Mouse (Mus musculus): Measurements from ENCODE around the gene Gm10490. TPM values are rescaled to one million over a fixed set of nuclear protein-coding genes. Genes with fewer than 3 reads are reported as not detected.
"Not testable (repeated sequence)": the region's sequence is repeated elsewhere in the genome, so short reads cannot be mapped to it uniquely, and the experiment has no call there.

Gm10490 gene
- polyA plus RNA-seq (2012; rRNA removed), result not detected in 2 replicates

DNA sequence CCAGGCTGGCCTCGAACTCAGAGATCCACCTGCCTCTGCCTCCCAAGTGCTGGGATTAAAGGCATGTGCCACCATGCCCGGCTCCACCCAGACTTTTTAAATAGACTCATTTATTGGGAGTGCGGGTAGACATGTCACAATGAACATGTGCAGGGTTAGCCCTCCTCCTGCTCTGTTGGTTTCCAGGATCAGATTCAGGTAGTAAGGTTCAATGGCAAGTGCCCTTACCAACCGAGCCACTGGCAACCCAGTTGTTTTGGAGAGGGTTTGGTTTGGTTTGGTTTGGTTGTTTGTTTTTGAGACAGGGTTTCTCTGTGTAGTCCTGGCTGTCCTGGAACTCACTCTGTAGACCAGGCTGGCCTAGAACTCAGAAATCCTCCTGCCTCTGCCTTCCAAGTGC, at the start of gene Gm10490:
TSS of gene Gm10490 (plus strand) at position 301 of the 400 bp plus-strand sequence.
- not testable (repeated sequence) for DNase-seq; H3K27me3 ChIP-seq (ENCODE audit: control insufficient read depth, insufficient read depth, low read length); H3K4me3 ChIP-seq (ENCODE audit: control insufficient read depth, insufficient read depth, low read length); H3K27ac ChIP-seq (ENCODE audit: control insufficient read depth, insufficient read depth, low read length); H3K4me1 ChIP-seq (replicated peaks; ENCODE audit: control insufficient read depth, insufficient read depth, low read length); H3K36me3 ChIP-seq (ENCODE audit: control insufficient read depth, insufficient read depth, low read length)
- 95% methylated on average over 4 of the region's 4 CpGs for WGBS

GRCm38 (mm10) chrX:7863181-7863580, 46.2 kb upstream of the Gm10490 start:
- TF ChIP-seq POLR2A (IDR thresholded peaks at IDR 0.05; ENCODE audit: control insufficient read depth, extremely low read depth, insufficient read depth, low read length, poor library complexity) (no peak), CTCF (IDR thresholded peaks at IDR 0.05; ENCODE audit: borderline replicate concordance, control insufficient read depth, extremely low read depth, insufficient read depth, low read length, poor library complexity) (no peak)
- Histone ChIP-seq H3K36me3 (ENCODE audit: control insufficient read depth, insufficient read depth, low read length) (peaks cover 10% of the 10 kb centered on the region), H3K27me3 (ENCODE audit: control insufficient read depth, insufficient read depth, low read length) (no peaks in the 10 kb centered on the region), H3K27ac (ENCODE audit: control insufficient read depth, insufficient read depth, low read length) (no peak overlapping the region), H3K4me1 (replicated peaks; ENCODE audit: control insufficient read depth, insufficient read depth, low read length) (peaks cover 6% of the 10 kb centered on the region), H3K4me3 (ENCODE audit: control insufficient read depth, insufficient read depth, low read length) (no peak overlapping the region)
- 83% methylated on average over 1 of the region's 1 CpGs for WGBS
- DNase-seq, result no peak

DNA sequence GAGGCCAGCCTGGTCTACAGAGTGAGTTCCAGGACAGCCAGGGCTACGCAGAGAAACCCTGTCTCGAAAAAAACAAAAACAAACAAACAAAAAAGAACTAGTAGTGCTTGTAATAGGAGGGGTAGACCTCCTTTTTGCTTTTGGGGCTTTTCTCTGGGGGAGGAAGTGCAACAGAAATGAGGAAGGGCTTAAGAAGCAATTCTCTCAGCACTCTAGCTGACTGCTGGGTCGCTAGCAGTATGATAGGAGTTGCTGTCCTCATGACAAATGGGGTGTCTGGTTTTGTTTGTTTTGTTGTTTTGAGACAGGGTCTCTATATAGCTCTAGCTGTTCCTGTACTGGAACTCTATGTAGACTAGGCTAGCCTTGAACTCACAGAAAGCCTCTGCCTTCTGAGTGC, 44.8 kb upstream of the Gm10490 start:
- TF ChIP-seq CTCF (IDR thresholded peaks at IDR 0.05; ENCODE audit: borderline replicate concordance, control insufficient read depth, extremely low read depth, insufficient read depth, low read length, poor library complexity), result no peak
- no peak for TF ChIP-seq POLR2A (IDR thresholded peaks at IDR 0.05; ENCODE audit: control insufficient read depth, extremely low read depth, insufficient read depth, low read length, poor library complexity)
- peaks cover 10% of the 10 kb centered on the region for H3K36me3 ChIP-seq (ENCODE audit: control insufficient read depth, insufficient read depth, low read length)
- H3K4me1 ChIP-seq (replicated peaks; ENCODE audit: control insufficient read depth, insufficient read depth, low read length), result peaks cover 6% of the 10 kb centered on the region
- H3K4me3 ChIP-seq (ENCODE audit: control insufficient read depth, insufficient read depth, low read length), result no peak overlapping the region
- no peaks in the 10 kb centered on the region for H3K27me3 ChIP-seq (ENCODE audit: control insufficient read depth, insufficient read depth, low read length)
- H3K27ac ChIP-seq (ENCODE audit: control insufficient read depth, insufficient read depth, low read length), result peak overlapping the region; percentile 51; the same call in 1 of the 2 replicates
- 45% methylated on average over 3 of the region's 3 CpGs for WGBS
- DNase-seq, result no peak

GRCm38 (mm10) chrX:7865343-7865742, 44.0 kb upstream of the Gm10490 start:
- Histone ChIP-seq H3K27me3 (ENCODE audit: control insufficient read depth, insufficient read depth, low read length) (no peaks in the 10 kb centered on the region), H3K36me3 (ENCODE audit: control insufficient read depth, insufficient read depth, low read length) (peaks cover 8% of the 10 kb centered on the region), H3K4me1 (replicated peaks; ENCODE audit: control insufficient read depth, insufficient read depth, low read length) (peaks cover 6% of the 10 kb centered on the region), H3K27ac (ENCODE audit: control insufficient read depth, insufficient read depth, low read length) (peak overlapping the region; percentile 66; the same call in 1 of the 2 replicates), H3K4me3 (ENCODE audit: control insufficient read depth, insufficient read depth, low read length) (no peak overlapping the region)
- no peak for TF ChIP-seq POLR2A (IDR thresholded peaks at IDR 0.05; ENCODE audit: control insufficient read depth, extremely low read depth, insufficient read depth, low read length, poor library complexity)
- no peak for TF ChIP-seq CTCF (IDR thresholded peaks at IDR 0.05; ENCODE audit: borderline replicate concordance, control insufficient read depth, extremely low read depth, insufficient read depth, low read length, poor library complexity)
- WGBS, result 9% methylated on average over 2 of the region's 2 CpGs
- DNase-seq, result no peak

DNA sequence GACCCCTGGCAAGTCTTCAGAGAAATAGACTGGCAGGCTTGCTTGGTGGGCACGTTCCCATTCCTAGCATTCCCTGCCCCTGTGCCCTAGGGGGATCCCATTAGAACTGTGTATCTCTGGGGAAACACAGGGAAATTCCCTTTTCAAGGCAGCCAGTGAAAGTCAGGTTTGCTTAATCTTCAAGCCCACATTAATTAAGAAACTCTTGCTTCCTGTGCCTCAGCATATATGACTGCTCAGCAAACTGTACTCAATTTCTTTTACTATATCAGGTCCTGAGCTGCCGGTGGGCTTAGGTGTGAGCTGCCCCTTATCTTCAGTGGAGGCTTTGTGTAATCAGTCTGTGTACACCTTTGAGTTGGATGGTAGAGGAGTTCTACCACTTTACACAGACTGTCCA, 43.6 kb upstream of the Gm10490 start:
- DNase-seq, result no peak
- peaks cover 8% of the 10 kb centered on the region for H3K36me3 ChIP-seq (ENCODE audit: control insufficient read depth, insufficient read depth, low read length)
- H3K4me1 ChIP-seq (replicated peaks; ENCODE audit: control insufficient read depth, insufficient read depth, low read length), result peaks cover 6% of the 10 kb centered on the region
- WGBS, result 23% methylated on average over 2 of the region's 2 CpGs
- TF ChIP-seq POLR2A (IDR thresholded peaks at IDR 0.05; ENCODE audit: control insufficient read depth, extremely low read depth, insufficient read depth, low read length, poor library complexity) (no peak), CTCF (IDR thresholded peaks at IDR 0.05; ENCODE audit: borderline replicate concordance, control insufficient read depth, extremely low read depth, insufficient read depth, low read length, poor library complexity) (no peak)
- H3K27ac ChIP-seq (ENCODE audit: control insufficient read depth, insufficient read depth, low read length), result peak overlapping the region; percentile 66; the same call in 1 of the 2 replicates
- no peaks in the 10 kb centered on the region for H3K27me3 ChIP-seq (ENCODE audit: control insufficient read depth, insufficient read depth, low read length)
- H3K4me3 ChIP-seq (ENCODE audit: control insufficient read depth, insufficient read depth, low read length), result no peak overlapping the region

GRCm38 (mm10) chrX:7867141-7867540, 42.2 kb upstream of the Gm10490 start:
- Histone ChIP-seq H3K4me3 (ENCODE audit: control insufficient read depth, insufficient read depth, low read length) (no peak overlapping the region), H3K27me3 (ENCODE audit: control insufficient read depth, insufficient read depth, low read length) (no peaks in the 10 kb centered on the region), H3K27ac (ENCODE audit: control insufficient read depth, insufficient read depth, low read length) (no peak overlapping the region), H3K36me3 (ENCODE audit: control insufficient read depth, insufficient read depth, low read length) (peaks cover 14% of the 10 kb centered on the region), H3K4me1 (replicated peaks; ENCODE audit: control insufficient read depth, insufficient read depth, low read length) (peaks cover 6% of the 10 kb centered on the region)
- 100% methylated on average over 1 of the region's 1 CpGs for WGBS
- no peak for TF ChIP-seq POLR2A (IDR thresholded peaks at IDR 0.05; ENCODE audit: control insufficient read depth, extremely low read depth, insufficient read depth, low read length, poor library complexity)
- no peak for TF ChIP-seq CTCF (IDR thresholded peaks at IDR 0.05; ENCODE audit: borderline replicate concordance, control insufficient read depth, extremely low read depth, insufficient read depth, low read length, poor library complexity)
- no peak for DNase-seq

DNA sequence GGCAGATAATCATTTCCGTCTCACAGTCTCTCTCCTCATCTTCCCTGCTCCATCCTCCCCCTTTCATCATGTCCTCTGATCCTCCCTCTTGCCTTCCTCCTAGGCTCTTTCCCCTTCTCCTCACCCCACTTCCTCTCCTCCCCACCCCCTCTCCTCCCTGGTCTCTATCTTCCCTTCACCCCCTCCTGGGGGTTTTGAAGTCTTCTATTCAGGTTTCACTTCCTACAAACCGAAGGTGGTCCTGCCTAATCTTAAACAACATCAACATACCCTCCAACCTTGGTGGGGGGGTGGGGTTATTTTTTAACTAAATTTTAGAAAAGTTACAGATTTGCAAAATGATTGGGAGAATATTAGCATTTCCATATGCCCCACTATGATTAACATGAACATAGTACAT, 40.8 kb upstream of the Gm10490 start:
- WGBS, result 58% methylated on average over 2 of the region's 2 CpGs

More for the DNA sequence above, 40.8 kb upstream of the Gm10490 start:
- no peak overlapping the region for H3K4me3 ChIP-seq (ENCODE audit: control insufficient read depth, insufficient read depth, low read length)
- DNase-seq, result no peak
- H3K27me3 ChIP-seq (ENCODE audit: control insufficient read depth, insufficient read depth, low read length), result no peaks in the 10 kb centered on the region
- peaks cover 6% of the 10 kb centered on the region for H3K4me1 ChIP-seq (replicated peaks; ENCODE audit: control insufficient read depth, insufficient read depth, low read length)
- TF ChIP-seq CTCF (IDR thresholded peaks at IDR 0.05; ENCODE audit: borderline replicate concordance, control insufficient read depth, extremely low read depth, insufficient read depth, low read length, poor library complexity), result no peak
- TF ChIP-seq POLR2A (IDR thresholded peaks at IDR 0.05; ENCODE audit: control insufficient read depth, extremely low read depth, insufficient read depth, low read length, poor library complexity), result no peak
- H3K36me3 ChIP-seq (ENCODE audit: control insufficient read depth, insufficient read depth, low read length), result peaks cover 22% of the 10 kb centered on the region
- H3K27ac ChIP-seq (ENCODE audit: control insufficient read depth, insufficient read depth, low read length), result no peak overlapping the region

Measured in thymus, adult 2 months (tissue).